Comparison of ENCODE assay signal across 8 mouse cellular contexts in the genomic region with DNA sequence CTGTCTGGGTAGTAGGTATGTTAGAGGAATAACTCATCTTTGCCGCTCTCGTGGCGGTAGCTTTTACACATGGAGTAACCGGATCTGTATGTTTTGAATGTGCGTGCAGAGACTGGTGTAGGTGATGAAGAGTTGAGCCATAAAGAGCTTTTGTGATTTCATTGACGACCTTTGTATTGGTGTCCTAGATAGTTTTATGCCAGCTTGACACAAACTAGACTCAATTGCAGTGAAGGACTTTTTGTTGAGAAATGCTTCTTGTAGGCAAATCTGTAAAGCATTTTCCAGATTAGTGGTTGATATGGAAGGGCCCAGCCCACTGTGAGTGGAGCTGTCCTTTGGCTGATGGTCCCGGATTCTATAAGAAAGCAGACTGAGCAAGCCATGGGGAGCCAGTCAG. TPM values are rescaled to one million over a fixed set of nuclear protein-coding genes. Genes with fewer than 3 reads are reported as not detected.
DNase-seq lines count a peak whose midpoint lies in the region; ATAC-seq and TF ChIP-seq lines count a peak whose summit lies in the region.
"Had no signal": no experiment of that assay in that cellular context is flagged by ENCODE, and none has a peak within 500 bp of the region (broad histone marks: within the 10 kb centered on the region; RNA-seq: fewer than 3 reads in every experiment).

A gene (minus strand): TSS at position 101 of the 400 bp plus-strand sequence.

- no peaks in the 10 kb centered on the region for H3K4me1 ChIP-seq in lung, postnatal 0 days (ENCODE audit: insufficient read depth, low read depth, low read length)
- no peaks in the 10 kb centered on the region for H3K4me1 ChIP-seq in forebrain, embryonic 10.5 days
- H3K4me1 ChIP-seq in olfactory bulb, adult 2 months (ENCODE audit: control insufficient read depth, insufficient read depth, low read length): no peaks in the 10 kb centered on the region

- H3K9me3 ChIP-seq in lung, postnatal 0 days (ENCODE audit: low read length): no peaks in the 10 kb centered on the region
- no peaks in the 10 kb centered on the region for H3K9me3 ChIP-seq in forebrain, embryonic 10.5 days

- WGBS in lung, postnatal 0 days: 96% methylated on average over 7 of the region's 7 CpGs
- 97% methylated on average over 7 of the region's 7 CpGs for WGBS in forebrain, embryonic 10.5 days
- 95% methylated on average over 7 of the region's 7 CpGs for WGBS in olfactory bulb, adult 2 months

- no peak within 1 kb of the TSS for H3K4me2 ChIP-seq in lung, postnatal 0 days (replicated peaks; ENCODE audit: low read depth, low read length)

- DNase-seq in lung, postnatal 0 days (ENCODE audit: low spot score): no peak
- DNase-seq in lung, postnatal 10 days: no peak
- no peak for DNase-seq in forebrain, embryonic 10.5 days (ENCODE audit: extremely low spot score, low spot score)
- no peak for DNase-seq in left cerebral cortex, adult 8-10 months (ENCODE audit: low spot score in 2 of 2)
- no peak for DNase-seq in natural killer cell, adult 2 months (ENCODE audit: low spot score in 2 of 2)

- no peak for TF ChIP-seq CTCF in lung, postnatal 0 days (IDR thresholded peaks at IDR 0.05)
- no peak for TF ChIP-seq CTCF in olfactory bulb, adult 2 months (IDR thresholded peaks at IDR 0.05; ENCODE audit: insufficient read depth, low read depth, low read length)

- no peak within 1 kb of the TSS for H3K9ac ChIP-seq in lung, postnatal 0 days (replicated peaks; ENCODE audit: low read depth)

- no peak within 1 kb of the TSS for H3K27ac ChIP-seq in lung, postnatal 0 days (ENCODE audit: low read length)
- H3K27ac ChIP-seq in forebrain, embryonic 10.5 days: no peak within 1 kb of the TSS
- H3K27ac ChIP-seq in olfactory bulb, adult 2 months (ENCODE audit: insufficient read depth, low read depth, low read length): no peak within 1 kb of the TSS

- H3K36me3 ChIP-seq in lung, postnatal 0 days (ENCODE audit: insufficient read depth, low read length): peaks cover 8% of the 10 kb centered on the region; the same call in 1 of the 2 replicates
- H3K36me3 ChIP-seq in forebrain, embryonic 10.5 days (replicated peaks): peaks cover 99% of the 10 kb centered on the region

- no peak for ATAC-seq in lung, postnatal 0 days
- ATAC-seq in erythroblast, adult 5-6 weeks (replicated peaks; ENCODE audit: low FRiP score, poor library complexity, severe bottlenecking): no peak

- no peak for TF ChIP-seq POLR2A in olfactory bulb, adult 2 months (IDR thresholded peaks at IDR 0.05; ENCODE audit: insufficient read depth, low read depth, low read length)

- no peak for TF ChIP-seq EP300 in lung, postnatal 0 days (IDR thresholded peaks at IDR 0.05)

- no peaks in the 10 kb centered on the region for H3K27me3 ChIP-seq in lung, postnatal 0 days (replicated peaks; ENCODE audit: insufficient read depth, low read length)
- H3K27me3 ChIP-seq in forebrain, embryonic 10.5 days (ENCODE audit: poor library complexity, severe bottlenecking): no peaks in the 10 kb centered on the region

- H3K4me3 ChIP-seq in lung, postnatal 0 days (ENCODE audit: low read depth, low read length): no peak within 1 kb of the TSS
- H3K4me3 ChIP-seq in forebrain, embryonic 10.5 days: no peak within 1 kb of the TSS
- no peak within 1 kb of the TSS for H3K4me3 ChIP-seq in olfactory bulb, adult 2 months (ENCODE audit: insufficient read depth, low read depth, low read length)
- H3K4me3 ChIP-seq: myocyte had no signal

RNA-seq across cellular contexts. Expression of the gene that starts here (rescaled TPM):
- 12.9 and 13.6 TPM in 2 replicates for polyA plus RNA-seq in lung, postnatal 0 days (2015; fragmentation: Nextera tagmentation; extraction: Ambion mirVana)
- polyA plus RNA-seq in forebrain, embryonic 10.5 days (2016; fragmentation: Nextera tagmentation; extraction: Ambion mirVana): 16.0 and 18.1 TPM in 2 replicates
- 10 to 100 TPM; 17.6 to 20.3 (median 19.8) TPM for total RNA-seq in left cerebral cortex, adult 8-10 months (2022)
- not detected in 2 replicates for polyA plus RNA-seq in olfactory bulb, adult 2 months (2012; ENCODE audit: insufficient read depth, insufficient read length, low replicate concordance, missing spikeins)
- total RNA-seq in erythroblast, adult 5-6 weeks (2015; ENCODE audit: low replicate concordance): 0.77 and 5.0 TPM in 2 replicates
- total RNA-seq in erythroblast, adult 5-6 weeks (2017; ENCODE audit: low replicate concordance): 4.9 and 5.6 TPM in 2 replicates
